Mouse (Mus musculus) stomach, embryonic 16.5 days (tissue): ENCODE measurements around the gene Dnajc3. TPM values are rescaled to one million over a fixed set of nuclear protein-coding genes. Genes with fewer than 3 reads are reported as not detected.

Experiments
- ATAC-seq: fragments of 200-750 bp; cut with Nextera tagmentation; 2 replicates; pipeline ENCODE4 v1.8.0; 2017; ENCODE audit warnings: moderate number of reproducible peaks, moderate TSS enrichment; ENCODE audit not compliant: insufficient read depth, low FRiP score
- H3K27ac ChIP-seq: fragments of 300-500 bp; sonication (generic); 2 replicates; pipeline ENCODE4 v1.5.1; 2014; ENCODE audit warnings: low read length
- H3K27me3 ChIP-seq: fragments of 300-500 bp; sonication (generic); 2 replicates; pipeline ENCODE4 v1.6.1; 2014; ENCODE audit warnings: low read length, control low read depth, mixed read lengths; ENCODE audit not compliant: control insufficient read depth, insufficient read depth
- H3K36me3 ChIP-seq: fragments of 300-500 bp; sonication (generic); 2 replicates; pipeline ENCODE4 v1.6.1; 2014; ENCODE audit warnings: low read length; ENCODE audit not compliant: control insufficient read depth, insufficient read depth
- H3K4me1 ChIP-seq: fragments of 300-500 bp; sonication (generic); 2 replicates; pipeline ENCODE4 v1.6.1; 2014; ENCODE audit warnings: low read length, control low read depth, mixed read lengths; ENCODE audit not compliant: control insufficient read depth, insufficient read depth
- H3K4me2 ChIP-seq: fragments of 300-500 bp; sonication (generic); 2 replicates; pipeline ENCODE4 v1.6.1; 2014; ENCODE audit warnings: low read depth, low read length, mixed read lengths
- H3K4me3 ChIP-seq: fragments of 300-500 bp; sonication (generic); replicated peaks from 2 replicates; pipeline ENCODE4 v1.5.1; 2014; ENCODE audit warnings: mild to moderate bottlenecking, low read length
- H3K9ac ChIP-seq: fragments of 300-500 bp; sonication (generic); 2 replicates; pipeline ENCODE4 v1.6.1; 2014; ENCODE audit warnings: low read length
- H3K9me3 ChIP-seq: fragments of 300-500 bp; sonication (generic); replicated peaks from 2 replicates; pipeline ENCODE4 v1.6.1; 2016; ENCODE audit warnings: low read length, control low read depth; ENCODE audit not compliant: control insufficient read depth
- WGBS: fragments of 180-500 bp; shearing (Covaris S2); extraction: QIAGEN DNeasy Blood & Tissue Kit; methylation state at CpG from one replicate; pipeline ENCODE4 v1.1.7; 2014; 5-methylcytosine and 5-hydroxymethylcytosine counted together
- polyA plus RNA-seq: library from polyadenylated mRNA; unstranded; fragments of >200 nt; fragmentation: Nextera tagmentation; extraction: Ambion mirVana; gene quantifications from 2 replicates; pipeline ENCODE4 v1.2.1, GENCODE M21; 2015

Dnajc3 gene
- polyA plus RNA-seq, 1 experiment from 2014 or later = 60.1 TPM

- Histone ChIP-seq H3K4me1 (peaks cover 26% of the 10 kb centered on the region), H3K9me3 (no peaks in the 10 kb centered on the region), H3K27ac (peak within 1 kb of the TSS; percentile 65), H3K4me3 (peak within 1 kb of the TSS; percentile 68), H3K36me3 (no peaks in the 10 kb centered on the region), H3K27me3 (no peaks in the 10 kb centered on the region), H3K4me2 (peak within 1 kb of the TSS; percentile 69), H3K9ac (peak within 1 kb of the TSS; percentile 81)
- 1% methylated on average over 54 of the region's 55 CpGs for WGBS
- peak; percentile 90 for ATAC-seq
These were observed 12.8 kb upstream of the Dnajc3 start, which contains the start of gene Dzip1 for GRCm38 (mm10) chr14:118924673-118925615. TSS of gene Dzip1 (minus strand) at chr14:118925460.

- 77% methylated on average over 3 of the region's 3 CpGs for WGBS
These were observed 9.2 kb upstream of the Dnajc3 start for GRCm38 (mm10) chr14:118928565-118928964.

GRCm38 (mm10) chr14:118929779-118930178 lies 8.0 kb upstream of the Dnajc3 start:
- no peak for ATAC-seq
- no peak overlapping the region for H3K9ac ChIP-seq
- 74% methylated on average over 2 of the region's 2 CpGs for WGBS

More at GRCm38 (mm10) chr14:118928565-118928964, 9.2 kb upstream of the Dnajc3 start:
- Histone ChIP-seq H3K9me3 (no peaks in the 10 kb centered on the region), H3K9ac (no peak overlapping the region), H3K4me3 (no peak overlapping the region), H3K4me2 (no peak overlapping the region), H3K4me1 (peaks cover 5% of the 10 kb centered on the region), H3K27me3 (no peaks in the 10 kb centered on the region), H3K27ac (no peak overlapping the region), H3K36me3 (no peaks in the 10 kb centered on the region)
- ATAC-seq = no peak

GRCm38 (mm10) chr14:118930777-118931176 lies 7.0 kb upstream of the Dnajc3 start:
- 0 out of 2 replicates have a peak, but pooled peaks have one; percentile 46 for ATAC-seq
- Histone ChIP-seq H3K27ac (no peak overlapping the region), H3K36me3 (no peaks in the 10 kb centered on the region), H3K27me3 (no peaks in the 10 kb centered on the region), H3K4me2 (no peak overlapping the region), H3K9me3 (no peaks in the 10 kb centered on the region), H3K9ac (no peak overlapping the region), H3K4me1 (no peaks in the 10 kb centered on the region), H3K4me3 (no peak overlapping the region)
- WGBS = 75% methylated on average over 2 of the region's 2 CpGs

More at GRCm38 (mm10) chr14:118929779-118930178, 8.0 kb upstream of the Dnajc3 start:
- no peak overlapping the region for H3K4me3 ChIP-seq
- H3K9me3 ChIP-seq = no peaks in the 10 kb centered on the region
- H3K4me2 ChIP-seq = no peak overlapping the region
- no peaks in the 10 kb centered on the region for H3K27me3 ChIP-seq
- no peak overlapping the region for H3K27ac ChIP-seq
- peaks cover 1% of the 10 kb centered on the region; the same call in 1 of the 2 replicates for H3K4me1 ChIP-seq
- H3K36me3 ChIP-seq = no peaks in the 10 kb centered on the region

DNA sequence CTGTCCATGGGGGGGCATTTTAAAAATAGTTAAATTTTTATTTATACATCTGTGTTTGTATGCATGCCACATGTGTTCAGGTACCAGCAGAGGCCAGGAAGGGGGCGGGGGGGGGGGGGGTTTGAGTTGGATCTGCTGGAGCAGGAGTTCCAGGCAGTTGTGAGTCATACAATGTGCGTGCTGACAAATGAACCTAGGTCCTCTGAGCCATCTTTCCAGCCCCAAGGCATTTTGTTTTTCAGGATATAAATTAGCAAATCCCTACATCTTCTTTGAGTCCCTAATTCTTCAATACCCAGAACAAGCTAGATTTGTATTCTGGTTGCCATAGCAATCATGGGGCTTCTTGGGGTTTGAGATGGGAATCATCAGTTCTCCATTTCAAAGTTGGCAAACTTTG lies 6.6 kb upstream of the Dnajc3 start:
- H3K4me3 ChIP-seq = no peak overlapping the region
- 84% methylated on average over 2 of the region's 2 CpGs for WGBS
- no peak for ATAC-seq
- H3K9ac ChIP-seq = no peak overlapping the region
- no peak overlapping the region for H3K4me2 ChIP-seq
- H3K27ac ChIP-seq = no peak overlapping the region
- H3K9me3 ChIP-seq = no peaks in the 10 kb centered on the region
- H3K36me3 ChIP-seq = no peaks in the 10 kb centered on the region
- no peaks in the 10 kb centered on the region for H3K4me1 ChIP-seq
- H3K27me3 ChIP-seq = no peaks in the 10 kb centered on the region

- H3K27me3 ChIP-seq = no peaks in the 10 kb centered on the region
- ATAC-seq = no peak
- peaks cover 7% of the 10 kb centered on the region; the same call in 1 of the 2 replicates for H3K4me1 ChIP-seq
- H3K27ac ChIP-seq = no peak overlapping the region
- H3K9ac ChIP-seq = no peak overlapping the region
- no peak overlapping the region for H3K4me3 ChIP-seq
- H3K4me2 ChIP-seq = no peak overlapping the region
- 63% methylated on average over 8 of the region's 8 CpGs for WGBS
- H3K36me3 ChIP-seq = no peaks in the 10 kb centered on the region
- no peaks in the 10 kb centered on the region for H3K9me3 ChIP-seq
These were observed 4.8 kb upstream of the Dnajc3 start for GRCm38 (mm10) chr14:118932956-118933355.

DNA sequence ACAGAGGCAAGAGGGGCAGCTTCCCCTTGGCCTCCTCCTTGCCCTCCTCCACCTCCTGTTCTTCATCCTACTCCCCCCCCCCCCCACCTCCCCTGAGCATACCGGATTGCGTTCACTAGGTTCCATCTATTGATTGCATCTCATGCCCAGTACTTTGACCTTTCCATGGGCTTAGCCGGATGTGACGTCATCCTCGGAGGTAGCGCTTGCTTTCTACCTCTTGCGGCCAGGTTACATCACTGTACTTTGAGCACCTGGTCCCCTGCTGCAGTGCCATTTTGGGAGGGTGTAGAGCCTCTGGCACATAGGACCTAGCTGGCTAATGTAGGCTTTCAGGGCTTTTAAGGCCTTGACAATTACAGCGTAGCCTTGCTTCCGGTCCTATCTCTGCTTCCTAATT lies 3.1 kb upstream of the Dnajc3 start:
- 79% methylated on average over 9 of the region's 9 CpGs for WGBS

DNA sequence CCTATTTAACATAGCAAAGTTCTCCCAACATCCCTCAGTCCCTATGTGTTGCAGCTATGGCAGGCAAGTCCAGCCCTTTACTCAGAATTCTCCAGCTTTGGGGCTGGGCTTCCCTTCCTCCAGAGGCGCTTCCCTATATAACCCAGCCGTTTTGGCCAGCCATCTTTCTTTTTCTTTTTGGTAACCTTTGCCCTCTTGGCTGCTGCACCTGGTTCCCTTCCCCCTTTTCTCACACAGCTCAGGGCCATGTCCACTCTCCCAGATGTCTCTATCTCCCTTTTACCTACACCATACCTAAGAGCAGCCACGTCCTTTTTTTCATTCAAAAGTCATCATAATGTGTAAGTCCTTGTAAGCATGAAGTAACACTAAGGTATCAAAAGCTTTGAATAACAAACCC lies 1.5 kb upstream of the Dnajc3 start:
- Histone ChIP-seq H3K9ac (no peak overlapping the region), H3K36me3 (no peaks in the 10 kb centered on the region), H3K4me2 (no peak overlapping the region), H3K9me3 (no peaks in the 10 kb centered on the region), H3K4me1 (peaks cover 20% of the 10 kb centered on the region), H3K27ac (no peak overlapping the region), H3K4me3 (no peak overlapping the region), H3K27me3 (no peaks in the 10 kb centered on the region)
- 60% methylated on average over 3 of the region's 3 CpGs for WGBS
- no peak for ATAC-seq

More for the DNA sequence above, 3.1 kb upstream of the Dnajc3 start:
- peaks cover 15% of the 10 kb centered on the region for H3K4me1 ChIP-seq
- no peak overlapping the region for H3K4me3 ChIP-seq
- H3K27ac ChIP-seq = no peak overlapping the region
- H3K9ac ChIP-seq = no peak overlapping the region
- H3K27me3 ChIP-seq = no peaks in the 10 kb centered on the region
- H3K4me2 ChIP-seq = no peak overlapping the region
- H3K9me3 ChIP-seq = no peaks in the 10 kb centered on the region
- no peak for ATAC-seq
- H3K36me3 ChIP-seq = no peaks in the 10 kb centered on the region

- Histone ChIP-seq H3K36me3 (no peaks in the 10 kb centered on the region), H3K9me3 (no peaks in the 10 kb centered on the region), H3K9ac (peak overlapping the region; percentile 77), H3K4me2 (peak overlapping the region; percentile 68), H3K4me1 (peaks cover 24% of the 10 kb centered on the region), H3K4me3 (peak overlapping the region; percentile 96), H3K27ac (peak overlapping the region; percentile 85), H3K27me3 (no peaks in the 10 kb centered on the region)
- WGBS = 35% methylated on average over 4 of the region's 4 CpGs
- no peak for ATAC-seq
These were observed 824 bp upstream of the Dnajc3 start for GRCm38 (mm10) chr14:118936952-118937351.
